Mouse (Mus musculus) layer of hippocampus, postnatal 10 days (tissue): ENCODE data around the gene Rbm12. TPM values are rescaled to one million over a fixed set of nuclear protein-coding genes. Genes with fewer than 3 reads are reported as not detected.
A peak's percentile ranks its signal among the peaks of the same experiment; 100 is the strongest.

Experiments used
- DNase-seq, 2 experiments: peaks; one replicate each; pipeline ENCODE4 v3.0.0; 2021; ENCODE audit warnings: low spot score in 2 of 2
- total RNA-seq, 2 experiments: library from RNA; stranded (reverse); gene quantifications; 2 replicates each; pipeline ENCODE4 v1.2.3; 2021

Rbm12 gene
- total RNA-seq, 2 experiments from 2014 or later = 33.5 to 34.8 TPM

DNA sequence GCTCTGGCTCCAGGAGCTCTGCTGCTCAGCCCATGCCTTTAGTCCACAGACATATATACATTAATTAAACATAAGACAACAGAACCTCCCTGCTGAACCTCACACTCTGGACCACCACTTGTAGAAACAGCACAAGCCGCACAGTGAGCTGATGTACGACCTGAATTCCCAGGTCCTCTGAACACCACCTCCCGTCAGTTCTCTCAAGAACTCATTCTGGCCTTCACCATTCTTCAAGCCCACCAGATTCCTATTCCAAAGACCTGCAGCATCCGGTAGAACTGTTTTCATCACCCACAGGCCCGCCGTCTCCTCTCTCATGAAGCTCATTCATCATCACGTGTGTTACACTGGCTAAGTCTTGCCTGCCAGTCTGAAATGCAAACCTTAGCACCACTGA is 31.4 kb downstream of the Rbm12 start:
- no peak for DNase-seq

DNA sequence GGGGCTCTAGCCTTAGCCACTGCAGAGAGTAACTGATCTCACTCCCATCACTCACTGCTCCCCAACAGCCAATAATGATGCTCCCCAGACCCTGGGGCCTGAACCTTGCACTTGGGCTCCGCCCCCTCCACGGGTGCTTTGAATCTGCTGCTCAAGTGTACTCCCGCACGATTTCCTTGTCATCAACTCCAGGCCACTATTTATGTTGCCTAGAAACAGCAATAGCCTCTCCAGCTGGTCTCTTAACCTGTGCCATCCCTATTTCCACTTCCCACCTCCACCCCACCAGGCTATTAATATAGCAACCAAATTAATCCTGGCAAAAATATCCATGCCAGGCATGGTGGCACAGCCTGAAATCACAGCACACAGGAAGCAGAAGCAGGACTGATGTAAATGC is 32.1 kb downstream of the Rbm12 start:
- DNase-seq = no peak

DNA sequence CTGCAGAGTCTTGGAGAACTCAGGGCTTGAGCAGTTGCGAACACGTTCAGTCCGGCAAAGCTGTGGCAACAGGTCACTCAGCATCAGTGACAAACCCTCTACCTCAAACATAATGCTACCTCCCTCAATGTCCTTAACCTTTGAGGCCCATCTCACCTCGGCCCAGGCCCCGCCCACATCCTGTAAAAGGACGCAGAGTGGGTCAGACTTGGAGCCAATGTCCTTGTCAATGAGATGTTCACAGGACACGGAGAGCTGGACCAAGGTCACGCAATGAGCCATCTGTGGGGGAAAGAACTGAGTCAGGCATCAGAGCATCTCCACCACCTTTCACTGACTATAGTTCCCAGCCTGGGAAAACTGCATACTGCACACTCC is 32.6 kb downstream of the Rbm12 start:
- DNase-seq = no peak

DNA sequence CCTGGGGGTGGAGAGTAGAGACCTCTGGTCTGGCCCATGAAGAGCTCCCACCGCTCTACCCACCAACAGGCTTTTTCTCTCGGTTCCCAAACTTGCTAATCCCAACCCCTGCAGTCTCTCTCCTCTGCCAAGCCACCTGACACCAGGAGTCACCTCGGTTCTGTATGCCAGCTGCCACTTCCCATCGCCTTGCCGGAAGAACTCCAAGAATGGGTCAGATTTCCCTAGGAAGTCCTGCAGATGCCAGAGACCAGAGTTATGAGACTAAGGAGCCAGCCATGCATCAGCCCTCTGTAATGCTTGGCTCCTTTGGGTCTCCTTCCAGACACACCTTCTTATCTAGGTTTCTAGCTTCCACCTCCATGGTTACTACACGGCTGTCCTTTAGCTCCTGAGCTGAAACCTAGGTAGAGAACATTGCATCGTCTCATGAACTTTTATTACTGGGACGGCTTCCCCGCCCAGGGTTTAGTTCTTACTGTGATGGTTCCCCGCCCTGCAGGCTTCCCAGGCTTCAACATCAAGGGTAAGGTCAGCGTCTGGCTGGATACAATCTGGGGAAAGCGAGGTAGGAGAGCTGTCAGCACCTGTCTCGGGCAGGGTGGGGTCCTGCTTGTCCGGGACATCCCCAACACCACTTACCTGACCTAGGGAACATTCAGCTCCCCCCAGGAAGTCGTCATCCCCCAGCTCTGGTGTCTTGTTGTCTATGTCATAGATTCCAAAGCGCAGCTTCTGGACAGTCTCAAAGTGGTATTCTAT is 33.2 kb downstream of the Rbm12 start:
- DNase-seq = no peak

DNA sequence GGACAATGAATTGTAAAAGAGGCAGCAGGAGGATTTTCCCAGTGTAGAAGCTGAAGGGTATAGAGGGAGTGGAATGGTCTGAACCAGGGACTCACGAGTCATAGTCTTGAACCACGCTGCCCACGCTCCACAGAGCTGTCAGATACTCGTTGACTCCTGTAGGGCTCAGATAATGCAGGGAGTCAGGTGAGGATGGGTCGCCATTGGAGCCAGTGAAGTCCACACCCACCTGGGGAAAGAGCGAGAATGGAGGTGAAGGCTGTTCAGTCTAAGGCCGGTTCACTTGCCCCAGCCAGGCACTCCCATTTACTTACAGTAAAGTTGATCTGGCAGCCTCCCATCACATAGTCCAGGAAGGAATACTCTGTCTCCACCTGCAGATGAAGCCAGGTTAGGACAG is 34.3 kb downstream of the Rbm12 start:
- DNase-seq = no peak

DNA sequence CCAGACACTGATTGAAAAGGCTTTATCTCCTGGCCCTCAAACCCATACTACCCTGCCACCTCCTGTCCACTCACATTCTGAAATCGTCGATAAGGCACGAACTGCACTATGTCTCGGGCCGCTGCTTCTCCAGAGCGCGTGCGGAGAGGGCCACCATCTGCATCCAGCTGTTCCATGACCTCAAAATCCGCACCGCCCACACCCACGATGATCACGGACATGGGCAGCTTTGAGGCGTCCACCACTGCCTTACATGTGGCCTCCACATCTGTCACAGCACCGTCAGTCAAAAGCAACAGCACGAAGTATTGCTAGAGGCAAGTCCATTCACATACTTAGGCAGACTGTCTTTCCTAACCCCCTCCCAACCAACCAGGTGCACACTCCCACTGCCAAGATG is 38.1 kb downstream of the Rbm12 start:
- no peak for DNase-seq

DNA sequence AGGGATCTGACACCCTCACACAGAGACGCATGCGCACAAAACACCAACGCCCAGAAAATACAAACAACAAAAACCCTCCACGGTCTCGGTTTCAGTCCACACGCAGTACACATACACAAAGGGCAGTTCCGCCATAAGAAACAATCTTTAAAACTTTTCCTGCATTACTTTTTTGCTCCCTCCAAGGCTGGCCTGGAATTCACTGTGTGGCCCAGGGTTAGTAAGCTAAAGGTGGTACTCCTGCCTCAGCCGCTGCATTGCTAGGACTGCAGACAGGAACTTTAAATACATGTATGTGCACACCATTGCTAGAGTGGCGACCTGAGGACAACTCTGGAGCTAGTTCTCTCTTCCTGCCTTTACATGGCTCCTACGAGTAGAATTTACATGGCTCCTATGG is 40.5 kb downstream of the Rbm12 start:
- DNase-seq = no peak

DNA sequence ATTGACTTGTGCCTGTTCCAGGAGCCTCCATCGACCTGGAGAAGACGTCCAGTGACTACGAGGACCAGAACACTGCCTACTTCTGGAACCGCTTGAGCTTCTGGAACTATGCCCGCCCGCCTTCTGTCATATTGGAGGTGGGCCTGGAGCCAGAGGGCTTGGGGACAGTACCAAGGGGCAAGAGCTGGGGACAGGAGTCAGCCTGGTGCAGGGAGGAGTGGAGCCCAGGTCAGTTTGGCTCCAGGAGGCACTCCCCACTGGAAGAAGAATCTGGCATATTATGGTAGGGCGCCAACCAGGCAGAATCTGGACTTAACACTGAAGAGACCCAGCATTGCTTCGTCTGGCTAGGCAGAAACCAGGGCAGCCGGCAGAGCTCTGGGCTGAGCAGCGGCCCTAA is 43.9 kb downstream of the Rbm12 start:
- DNase-seq = peak in 1 of 2 experiments; percentile 37

DNA sequence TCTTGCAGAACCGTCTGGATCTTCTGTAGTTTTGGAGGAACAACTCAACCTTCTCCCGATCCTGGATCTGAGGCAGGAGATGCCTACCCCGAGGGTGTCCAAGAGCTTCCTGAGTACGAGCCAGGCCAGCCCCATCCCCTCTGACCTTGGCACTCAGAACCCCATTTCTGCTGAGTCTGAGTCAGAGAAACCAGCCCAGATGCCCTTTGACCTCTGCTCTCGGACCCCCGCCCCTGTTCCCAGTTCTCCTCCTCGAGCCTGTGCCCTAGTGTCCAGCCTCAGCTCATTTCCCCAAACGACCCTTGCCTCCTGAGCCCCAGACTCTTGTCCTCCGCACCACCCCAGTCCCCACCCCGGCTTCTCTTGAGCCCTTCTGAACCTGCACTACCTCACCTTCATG is 45.7 kb downstream of the Rbm12 start:
- no peak for DNase-seq

DNA sequence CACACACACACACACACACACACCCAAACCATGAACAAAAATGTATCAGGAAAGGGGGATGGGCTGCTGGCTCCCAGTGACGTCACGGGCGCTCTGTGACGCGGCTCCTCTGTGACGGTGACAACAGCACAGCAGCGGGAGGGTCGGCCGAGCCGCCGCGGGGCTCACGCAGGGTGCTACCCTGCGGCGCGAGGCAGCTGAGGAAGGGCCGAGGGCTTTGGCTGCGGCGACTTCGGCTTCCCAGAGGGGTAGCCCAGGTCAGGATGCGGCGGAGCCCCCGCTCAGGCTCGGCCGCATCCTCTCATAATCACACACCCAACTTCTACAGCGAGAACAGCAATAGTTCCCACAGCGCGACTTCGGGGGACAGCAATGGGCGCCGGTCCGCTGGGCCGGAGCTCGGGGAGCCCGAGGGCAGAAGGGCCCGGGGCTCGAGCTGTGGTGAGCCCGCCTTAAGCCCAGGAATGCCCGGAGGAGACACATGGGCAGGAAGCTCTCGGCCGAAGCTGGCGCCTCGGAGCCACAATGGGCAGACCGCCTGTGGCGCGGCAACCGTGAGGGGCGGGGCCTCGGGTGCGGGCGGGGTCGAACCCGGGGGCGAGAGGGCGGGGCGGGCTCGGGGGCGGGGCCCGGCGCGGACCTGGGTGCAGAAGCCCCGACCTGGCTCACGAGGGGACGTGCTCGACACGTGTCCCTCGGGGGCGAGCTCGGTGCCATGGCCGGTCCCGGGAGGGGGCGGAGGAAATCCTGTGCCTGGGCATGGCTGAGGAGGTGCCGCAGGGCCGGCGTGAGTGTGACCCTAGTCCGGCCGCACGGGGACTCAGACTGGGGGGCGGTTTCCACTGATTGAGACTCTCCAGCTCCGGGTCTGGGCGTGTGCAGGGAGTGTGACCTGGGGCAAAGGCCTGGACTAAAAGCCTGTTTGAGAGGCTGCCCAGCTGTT is 46.4 kb downstream of the Rbm12 start, which contains the start of gene Spag4:
TSS of gene Spag4 (plus strand) at position 77 of the 943 bp plus-strand sequence.
- DNase-seq = peak; percentile 72 to 76

DNA sequence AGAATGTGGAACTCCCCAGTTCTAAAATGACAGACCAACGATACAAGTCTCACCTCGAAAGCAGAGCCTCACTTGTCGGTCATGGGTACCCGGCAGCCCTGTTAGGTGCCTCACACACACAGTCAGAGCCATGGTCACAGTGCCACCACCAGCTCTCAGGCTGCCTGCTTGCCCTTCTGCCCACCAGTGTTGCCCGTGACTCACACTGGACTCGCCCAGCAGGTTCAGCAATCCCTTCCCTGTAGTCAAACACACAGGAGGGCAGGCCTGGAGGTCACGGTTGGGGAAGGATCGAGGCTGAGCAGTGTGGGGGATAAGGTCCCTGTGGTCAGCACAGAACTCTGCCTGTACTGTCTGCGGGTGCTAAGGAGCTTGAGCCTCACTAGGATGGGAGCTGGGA is 59.0 kb downstream of the Rbm12 start, which contains the start of gene Fer1l4:
TSS of gene Fer1l4 (minus strand) at position 132 of the 400 bp plus-strand sequence.
- no peak for DNase-seq

DNA sequence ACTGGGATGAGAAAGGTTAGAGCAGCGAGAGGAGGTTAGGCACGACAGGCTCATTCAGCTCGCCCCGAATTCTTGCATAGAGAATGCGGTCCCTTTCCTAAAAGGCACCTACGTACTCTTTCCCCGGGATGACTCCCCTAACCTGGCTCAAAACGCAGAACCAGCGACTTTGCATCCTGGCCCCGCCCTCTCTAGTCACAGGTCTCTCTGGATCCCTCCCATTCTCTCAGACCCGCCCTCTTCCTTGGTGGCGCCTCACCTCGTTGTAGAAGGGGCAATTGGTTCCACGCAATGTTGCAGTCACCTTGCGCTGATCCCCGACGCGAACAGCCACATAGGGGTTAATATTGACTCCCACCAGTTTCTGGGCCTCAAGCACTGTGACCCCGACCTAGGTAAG is 63.8 kb downstream of the Rbm12 start:
- DNase-seq = no peak

DNA sequence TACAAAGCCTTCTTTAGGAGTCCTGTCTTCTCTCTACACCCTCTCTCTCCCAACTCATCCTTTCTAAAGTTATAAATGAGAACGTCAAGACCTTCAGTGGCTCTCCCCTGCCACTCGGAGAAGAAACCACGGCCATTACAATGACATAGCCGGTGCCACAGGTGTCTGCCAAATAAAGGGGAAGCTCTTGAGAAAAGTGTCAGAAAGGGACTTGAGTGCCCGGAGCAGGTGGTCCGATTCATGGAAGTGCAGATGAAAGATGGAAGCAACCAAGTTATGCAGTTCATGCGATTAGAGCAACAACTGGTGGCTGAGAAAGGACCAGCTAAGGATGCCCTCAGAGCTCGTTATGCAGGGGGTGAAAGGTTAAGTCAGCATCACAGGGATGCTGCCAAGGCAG is 68.9 kb downstream of the Rbm12 start:
- no peak for DNase-seq

Other genes starting within 250 kb of the Rbm12 start
- 10 to 100 TPM; 54.2 to 54.9 TPM for gene Uqcc1, start 181.7 kb downstream of the Rbm12 start, total RNA-seq
- gene Gm15557, start 171.2 kb downstream of the Rbm12 start, total RNA-seq = not detected
- gene Gdf5, start 166.6 kb downstream of the Rbm12 start, total RNA-seq = 1 to 10 TPM in 1 of 2 experiments, under 1 TPM in 1; 0.74 to 1.1 TPM
- gene Cep250, start 155.5 kb downstream of the Rbm12 start, total RNA-seq = 10 to 100 TPM; 18.1 to 23.2 TPM
- gene 6430550D23Rik, start 104.0 kb downstream of the Rbm12 start, total RNA-seq = 1 to 10 TPM in 1 of 2 experiments, under 1 TPM in 1; 0.80 to 1.1 TPM
- 100 to 1,000 TPM; 198 to 232 TPM for gene Ergic3, start 103.9 kb downstream of the Rbm12 start, total RNA-seq
- not detected for gene Fer1l4, start 59.0 kb downstream of the Rbm12 start, total RNA-seq
- 1 to 10 TPM; 3.3 to 6.7 TPM for gene Spag4, start 46.8 kb downstream of the Rbm12 start, total RNA-seq
- 10 to 100 TPM; 28.8 to 32.7 TPM for gene Cpne1, start within 50 bp of the Rbm12 start, total RNA-seq
- 10 to 100 TPM; 21.7 to 24.7 TPM for gene Gm28036, start 15.1 kb upstream of the Rbm12 start, total RNA-seq
- gene Romo1, start 32.1 kb upstream of the Rbm12 start, total RNA-seq = 100 to 1,000 TPM; 230 to 245 TPM
- 10 to 100 TPM; 33.1 to 35.3 TPM for gene Nfs1, start 32.2 kb upstream of the Rbm12 start, total RNA-seq
- gene Rbm39, start 68.3 kb upstream of the Rbm12 start, total RNA-seq = 100 to 1,000 TPM; 290 to 339 TPM
- 10 to 100 TPM; 75.4 to 86.9 TPM for gene Phf20, start 84.5 kb upstream of the Rbm12 start, total RNA-seq
- 1 to 10 TPM; 2.9 to 4.7 TPM for gene Cnbd2, start 200.3 kb upstream of the Rbm12 start, total RNA-seq
- 100 to 1,000 TPM; 116 to 132 TPM for gene Scand1, start 200.7 kb upstream of the Rbm12 start, total RNA-seq